Mouse (Mus musculus) left cerebral cortex, postnatal 4 days (tissue): ENCODE results near the gene Jmy. TPM values are rescaled to one million over a fixed set of nuclear protein-coding genes. Genes with fewer than 3 reads are reported as not detected.
"Not testable (repeated sequence)": the region's sequence is repeated elsewhere in the genome, so short reads cannot be mapped to it uniquely, and the experiment has no call there.

Experiments used
- DNase-seq: peaks from one replicate; pipeline ENCODE4 v3.0.0-alpha.2; 2022
- intact Hi-C: fragments of 180-260 bp; cut with DNase I; formaldehyde crosslinking; loops from one replicate; pipeline ENCODE4 v1.15.1; 2025
- total RNA-seq, 2 experiments: library from RNA; stranded (reverse); gene quantifications; 2 replicates each; pipeline ENCODE4 v1.2.3; 2021

The Jmy gene
- total RNA-seq: 10 to 100 TPM; 40.4 to 44.4 TPM

- DNase-seq: peak; percentile 89
- intact Hi-C loops: loop anchor here (10.0 kb wide), 1 partner anchor 105 kb away; no protein-coding TSS in a partner anchor
These were observed at the start of gene Jmy for GRCm38 (mm10) chr13:93499167-93499972. Jmy (minus strand) TSS chr13:93499808.

GRCm38 (mm10) chr13:93547641-93548040 is 48.0 kb upstream of the Jmy start:
- intact Hi-C loops: no loop called here

DNA sequence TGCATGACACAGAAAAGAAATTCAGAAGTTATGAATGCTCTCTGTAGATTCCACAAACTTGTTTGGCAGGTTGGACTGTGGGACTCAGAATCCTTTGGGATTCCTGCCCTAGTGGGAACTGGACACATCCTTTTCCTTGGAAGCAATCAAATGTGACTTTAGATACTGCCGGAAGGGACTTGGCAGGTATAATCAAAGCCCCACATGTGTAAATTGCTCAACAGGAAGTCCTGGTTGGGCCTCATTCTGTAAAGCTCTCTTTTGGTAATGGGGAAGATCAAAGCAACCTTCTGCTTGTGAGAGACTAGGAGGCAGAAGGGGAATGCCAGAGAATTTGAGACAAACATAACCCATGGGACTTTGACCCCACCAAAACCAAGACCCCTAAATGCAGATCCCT is 46.4 kb upstream of the Jmy start:
- intact Hi-C loops: no loop called here

More at GRCm38 (mm10) chr13:93547641-93548040, 48.0 kb upstream of the Jmy start:
- DNase-seq: no peak

GRCm38 (mm10) chr13:93544274-93544673 is 44.7 kb upstream of the Jmy start:
- intact Hi-C loops: no loop called here
- DNase-seq: no peak

More for the DNA sequence above, 46.4 kb upstream of the Jmy start:
- DNase-seq: no peak

GRCm38 (mm10) chr13:93539311-93539710 is 39.7 kb upstream of the Jmy start:
- DNase-seq: peak; percentile 5
- intact Hi-C loops: no loop called here

DNA sequence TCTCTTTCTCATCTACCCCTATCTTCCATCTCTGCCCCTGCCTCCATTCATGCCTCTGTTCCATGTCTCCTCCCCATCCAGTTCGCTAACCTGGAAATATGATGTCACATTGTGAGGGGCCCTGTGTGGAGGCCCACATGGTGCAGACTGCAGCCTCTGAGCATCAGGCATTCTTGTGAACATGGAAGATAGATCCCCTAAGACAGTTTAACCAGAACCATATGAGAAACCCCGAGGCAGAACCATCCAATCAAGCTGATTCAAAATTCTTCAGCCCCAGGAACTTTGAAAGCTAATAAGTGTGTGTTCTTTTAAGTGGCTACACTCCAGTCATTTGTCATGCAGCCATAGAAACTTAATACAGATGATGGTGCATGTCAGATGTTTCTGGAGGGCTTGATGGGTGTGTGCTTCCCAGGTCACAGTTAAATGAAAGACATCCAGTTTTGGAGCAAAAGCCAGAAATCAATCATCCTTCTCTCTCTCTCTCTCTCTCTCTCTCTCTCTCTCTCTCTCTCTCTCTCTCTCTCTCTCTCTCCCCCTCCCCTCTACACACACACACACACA is 19.2 kb upstream of the Jmy start:
- intact Hi-C loops: no loop called here
- no peak for DNase-seq

GRCm38 (mm10) chr13:93517223-93517622 is 17.6 kb upstream of the Jmy start:
- no peak for DNase-seq
- intact Hi-C loops: no loop called here

DNA sequence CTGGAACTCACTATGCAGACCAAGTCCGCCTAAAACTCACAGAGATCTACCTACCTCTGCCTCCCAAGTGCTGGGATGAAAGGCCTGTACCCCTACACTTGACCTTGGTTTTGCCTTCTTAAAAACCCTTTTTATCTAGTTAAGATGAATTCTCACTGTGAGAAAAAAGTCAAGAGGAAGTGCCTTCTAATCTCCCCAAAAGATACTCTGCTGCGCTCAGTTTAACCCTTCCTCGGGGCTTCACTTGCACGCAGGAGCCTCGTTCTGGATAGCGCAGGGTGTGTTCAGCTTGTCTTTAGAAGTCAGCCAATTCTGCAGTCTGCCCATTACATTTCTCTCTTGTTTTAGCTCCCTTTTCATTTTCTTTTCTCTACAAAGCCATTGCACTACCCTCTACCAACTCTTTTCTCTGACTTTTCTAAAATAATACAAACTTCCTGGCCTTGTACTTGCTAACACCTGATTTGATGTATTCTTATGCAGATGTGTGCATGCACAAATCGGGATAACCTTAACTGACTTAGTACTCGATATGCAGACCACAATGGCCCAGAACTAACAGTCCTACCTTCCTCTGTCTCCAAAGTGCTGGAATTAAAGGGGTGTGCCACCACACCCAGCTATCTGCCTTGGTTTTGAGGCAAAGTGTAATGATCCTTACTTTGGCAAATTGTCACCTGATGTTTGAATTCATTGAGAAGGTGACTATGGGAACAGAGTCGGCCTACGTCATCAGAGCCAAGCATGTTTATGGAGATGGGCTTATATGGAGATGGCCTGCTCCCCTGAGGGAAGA is 14.6 kb upstream of the Jmy start:
- intact Hi-C loops: no loop called here
- no peak for DNase-seq

- intact Hi-C loops: no loop called here
- peak; percentile 39 for DNase-seq
These were observed 11.0 kb upstream of the Jmy start for GRCm38 (mm10) chr13:93510447-93511180.

DNA sequence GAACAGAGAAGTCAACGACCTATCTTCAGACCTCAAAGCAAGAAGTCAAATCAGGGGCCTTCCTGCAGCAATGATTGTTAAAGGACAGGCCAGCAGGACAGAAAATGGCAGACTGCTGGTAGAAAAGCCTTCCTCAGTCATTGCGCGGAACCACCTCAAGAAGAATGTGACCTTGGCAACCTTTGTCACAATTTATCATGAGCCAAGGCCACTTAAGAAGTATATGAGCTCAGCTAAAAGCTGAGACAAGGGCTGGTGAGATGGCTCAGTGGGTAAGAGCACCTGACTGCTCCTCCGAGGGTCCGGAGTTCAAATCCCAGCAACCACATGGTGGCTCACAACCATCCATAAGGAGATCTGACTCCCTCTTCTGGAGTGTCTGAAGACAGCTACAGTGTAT is 7.3 kb upstream of the Jmy start:
- intact Hi-C loops, DNase-seq: not testable (repeated sequence)

GRCm38 (mm10) chr13:93501724-93502123 is 2.1 kb upstream of the Jmy start:
- DNase-seq: no peak
- intact Hi-C loops: no loop called here

DNA sequence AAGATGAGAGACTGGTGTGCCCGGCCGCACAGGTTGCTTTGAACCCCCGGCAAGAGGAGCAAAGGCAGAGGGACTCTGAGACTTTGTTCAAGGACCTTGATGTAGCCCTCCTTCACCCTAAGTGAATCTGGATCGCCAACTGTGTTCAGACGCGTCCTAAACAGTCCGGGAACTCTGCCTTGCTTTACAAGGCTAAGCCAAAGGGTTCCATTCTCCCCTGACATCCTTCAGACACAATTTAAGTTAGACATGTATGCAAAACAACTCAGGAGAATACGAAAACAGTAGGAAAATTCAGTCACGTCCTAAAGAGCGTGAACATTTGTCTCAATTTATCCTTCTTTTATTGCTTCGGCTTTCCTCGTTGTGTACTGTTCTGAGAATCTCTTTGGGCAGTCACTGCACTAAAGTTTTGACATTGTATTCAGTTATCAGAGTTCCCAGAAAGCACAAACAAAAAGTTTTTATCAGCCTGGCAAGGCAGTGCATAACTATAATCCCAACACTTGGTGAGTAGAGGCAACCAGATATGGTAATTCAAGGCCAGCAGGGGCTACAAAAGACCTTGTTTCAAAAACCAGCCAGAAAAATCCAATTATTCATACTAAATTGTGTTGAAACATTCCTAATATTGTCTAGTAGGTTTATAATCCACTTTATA is 495 bp upstream of the Jmy start:
- intact Hi-C loops: loop anchor here (10.0 kb wide), 1 partner anchor 105 kb away; no protein-coding TSS in a partner anchor
- no peak for DNase-seq

GRCm38 (mm10) chr13:93498211-93499166 is 1.1 kb downstream of the Jmy start:
- intact Hi-C loops: loop anchor here (10.0 kb wide), 1 partner anchor 106 kb away; no protein-coding TSS in a partner anchor

GRCm38 (mm10) chr13:93496977-93497376 is 2.6 kb downstream of the Jmy start:
- DNase-seq: no peak
- intact Hi-C loops: loop anchor here (10.0 kb wide), 1 partner anchor 108 kb away; no protein-coding TSS in a partner anchor

More at GRCm38 (mm10) chr13:93498211-93499166, 1.1 kb downstream of the Jmy start:
- peak; percentile 22 for DNase-seq

DNA sequence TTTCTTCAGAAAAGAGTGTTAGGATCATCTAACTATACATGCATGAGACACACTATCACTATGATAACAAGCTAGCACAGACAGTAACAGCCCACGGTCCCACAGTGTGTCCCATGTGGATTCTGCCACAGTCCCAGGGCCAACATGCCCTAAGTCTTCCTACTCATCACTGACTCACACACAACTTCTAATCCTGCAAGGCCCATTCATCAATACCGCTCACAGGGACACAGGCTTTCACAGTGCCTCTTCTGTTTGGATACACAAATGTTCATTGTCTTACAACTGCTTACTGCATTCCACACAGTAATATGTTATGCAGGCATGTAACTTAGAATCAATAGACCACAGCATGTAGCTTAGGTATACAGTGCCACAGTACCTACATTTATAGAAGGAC is 11.1 kb downstream of the Jmy start:
- DNase-seq: no peak
- intact Hi-C loops: no loop called here

- intact Hi-C loops: no loop called here
- no peak for DNase-seq
These were observed 11.9 kb downstream of the Jmy start for GRCm38 (mm10) chr13:93487734-93488133.

DNA sequence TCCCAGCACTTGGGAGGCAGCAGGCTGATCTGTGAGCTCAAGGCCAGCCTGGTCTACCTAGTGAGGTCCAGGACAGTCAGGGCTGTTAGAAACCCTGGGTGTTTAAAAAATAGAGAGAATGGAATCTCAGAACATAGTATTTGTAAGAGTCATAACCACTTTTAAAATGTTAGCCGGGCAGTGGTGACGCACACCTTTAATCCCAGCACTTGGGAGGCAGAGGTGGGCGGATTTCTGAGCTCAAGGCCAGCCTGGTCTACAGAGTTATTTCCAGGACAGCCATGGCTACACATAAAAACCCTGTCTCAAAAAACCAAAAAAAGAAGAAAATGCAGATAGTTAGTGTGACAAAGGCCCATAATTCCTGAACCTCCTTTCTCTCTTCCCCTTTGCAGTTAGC is 15.3 kb downstream of the Jmy start:
- no peak for DNase-seq
- intact Hi-C loops: no loop called here

DNA sequence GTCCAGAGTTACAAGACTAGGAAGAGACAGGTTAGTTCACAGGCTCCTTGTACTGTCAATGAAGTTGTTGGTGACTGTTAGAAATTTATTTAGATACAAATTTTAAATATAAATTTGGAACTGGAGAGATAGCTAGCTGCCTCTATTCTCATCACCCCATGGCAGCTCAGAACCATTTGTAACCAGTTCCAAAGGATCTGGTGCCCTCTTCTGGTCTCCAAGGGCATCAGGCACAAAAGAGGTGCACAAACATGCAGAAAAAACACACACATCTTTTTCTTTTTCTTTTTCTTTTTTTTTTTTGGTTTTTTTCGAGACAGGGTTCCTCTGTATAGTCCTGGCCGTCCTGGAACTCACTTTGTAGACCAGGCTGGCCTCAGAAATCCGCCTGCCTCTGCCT is 18.5 kb downstream of the Jmy start:
- intact Hi-C loops: no loop called here
- DNase-seq: no peak

- intact Hi-C loops: no loop called here
- DNase-seq: no peak
These were observed 21.3 kb downstream of the Jmy start for GRCm38 (mm10) chr13:93478344-93478743.
